Mouse (Mus musculus) gonadal fat pad, adult 2 months (tissue): ENCODE data around the gene Adcyap1. TPM values are rescaled to one million over a fixed set of nuclear protein-coding genes. Genes with fewer than 3 reads are reported as not detected.

ENCODE experiments used
- DNase-seq: peaks from one replicate; pipeline ENCODE4 v3.0.0-alpha.2; 2012; ENCODE audit warnings: low read depth
- polyA plus RNA-seq: library from polyadenylated mRNA; depleted of rRNA; stranded (reverse); fragments of >200 nt; gene quantifications from 2 replicates; pipeline ENCODE4 v1.2.3, GENCODE M21; 2012; rRNA removed

Gene Adcyap1
- polyA plus RNA-seq = not detected in 2 replicates

- DNase-seq = no peak
Measured at GRCm38 (mm10) chr17:93198717-93199116, at the start of gene Adcyap1. Adcyap1 (plus strand) TSS chr17:93199017.

GRCm38 (mm10) chr17:93158280-93158851 lies 40.5 kb upstream of the Adcyap1 start:
- DNase-seq = no peak

- DNase-seq = no peak
Measured at GRCm38 (mm10) chr17:93169572-93169971, 29.2 kb upstream of the Adcyap1 start.

GRCm38 (mm10) chr17:93196846-93197245 lies 2.0 kb upstream of the Adcyap1 start:
- DNase-seq = no peak

DNA sequence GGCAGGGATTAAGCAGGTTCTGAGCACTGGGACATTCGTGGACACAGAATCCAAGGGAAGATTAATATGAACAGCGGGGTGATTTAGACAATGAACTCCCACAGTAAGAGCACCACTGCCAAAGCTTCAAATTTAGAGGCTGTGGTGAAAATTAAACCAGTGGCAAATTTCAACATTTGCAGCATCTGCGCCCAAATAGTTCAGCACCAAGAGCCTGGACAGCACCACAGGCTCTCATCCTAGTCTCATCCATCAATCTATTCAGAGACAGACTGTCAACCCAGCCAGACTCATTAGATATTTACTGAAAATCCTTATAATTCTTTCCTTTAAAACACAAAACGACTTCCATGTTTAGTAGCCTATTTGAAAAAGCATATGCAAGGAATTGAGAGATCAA lies 604 bp upstream of the Adcyap1 start:
- no peak for DNase-seq

GRCm38 (mm10) chr17:93199218-93199617 lies 401 bp downstream of the Adcyap1 start:
- DNase-seq = no peak

- no peak for DNase-seq
Measured at GRCm38 (mm10) chr17:93199747-93200146, 930 bp downstream of the Adcyap1 start.

- DNase-seq = no peak
Measured at GRCm38 (mm10) chr17:93200386-93201264, 1.8 kb downstream of the Adcyap1 start.

GRCm38 (mm10) chr17:93201265-93201925 lies 2.6 kb downstream of the Adcyap1 start:
- DNase-seq = no peak

DNA sequence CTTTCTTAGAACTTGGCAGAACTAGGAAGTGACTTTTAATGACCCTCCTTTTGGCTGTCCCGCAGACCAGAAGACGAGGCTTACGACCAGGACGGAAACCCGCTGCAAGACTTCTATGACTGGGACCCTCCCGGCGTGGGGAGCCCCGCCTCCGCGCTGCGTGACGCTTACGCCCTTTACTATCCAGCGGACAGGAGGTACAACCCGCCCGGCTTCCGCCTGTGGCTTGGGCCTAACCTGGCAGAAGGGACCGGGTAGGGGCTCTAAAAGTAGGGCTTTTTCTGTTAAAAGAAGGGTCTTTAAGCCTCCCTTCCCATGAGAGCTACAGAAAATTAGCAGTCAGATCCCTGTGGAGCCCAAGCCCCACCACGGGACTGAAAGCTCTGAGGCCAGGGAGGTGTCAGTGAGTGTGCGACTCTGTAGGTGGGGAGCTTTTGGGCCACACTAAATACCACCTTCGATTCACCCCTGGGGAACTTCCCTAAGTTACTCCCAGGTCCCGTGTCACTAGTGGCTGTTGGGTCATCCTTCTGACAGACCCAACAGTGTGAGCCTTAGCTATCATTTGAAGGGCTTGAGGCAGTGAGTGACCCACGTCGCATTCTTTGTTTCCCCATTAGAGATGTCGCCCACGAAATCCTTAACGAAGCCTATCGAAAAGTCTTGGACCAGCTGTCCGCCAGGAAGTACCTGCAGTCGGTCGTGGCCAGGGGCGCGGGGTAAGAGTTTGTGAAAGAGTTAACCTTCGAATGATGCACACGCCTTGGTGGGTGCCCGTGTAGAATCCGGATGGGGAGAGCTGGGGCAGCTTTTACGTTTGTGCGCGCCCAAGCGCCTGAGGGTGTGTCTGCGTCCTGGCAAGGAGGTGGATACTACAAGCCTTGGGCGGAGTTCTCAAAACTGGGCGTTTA lies 3.6 kb downstream of the Adcyap1 start:
- no peak for DNase-seq

- DNase-seq = no peak
Measured at GRCm38 (mm10) chr17:93203076-93204031, 4.5 kb downstream of the Adcyap1 start.

DNA sequence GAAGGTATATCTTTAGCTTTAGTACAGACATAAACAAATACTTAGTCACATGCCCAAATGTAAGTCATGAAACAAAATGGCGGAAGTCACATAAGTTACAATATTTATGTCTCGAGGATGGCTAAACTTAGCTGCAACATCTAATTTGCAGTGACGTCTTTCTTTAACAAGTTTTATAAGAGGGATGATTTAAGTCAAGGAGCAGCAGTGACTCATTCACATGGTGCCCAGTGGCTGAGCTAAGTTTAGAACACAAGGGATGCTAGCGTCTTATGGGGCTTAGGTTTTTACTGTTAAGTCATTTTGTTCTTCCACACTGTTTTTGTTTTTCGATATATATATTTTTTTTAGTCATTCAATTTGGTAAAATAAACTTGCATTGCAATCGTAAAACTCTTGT lies 19.0 kb downstream of the Adcyap1 start:
- DNase-seq = no peak

DNA sequence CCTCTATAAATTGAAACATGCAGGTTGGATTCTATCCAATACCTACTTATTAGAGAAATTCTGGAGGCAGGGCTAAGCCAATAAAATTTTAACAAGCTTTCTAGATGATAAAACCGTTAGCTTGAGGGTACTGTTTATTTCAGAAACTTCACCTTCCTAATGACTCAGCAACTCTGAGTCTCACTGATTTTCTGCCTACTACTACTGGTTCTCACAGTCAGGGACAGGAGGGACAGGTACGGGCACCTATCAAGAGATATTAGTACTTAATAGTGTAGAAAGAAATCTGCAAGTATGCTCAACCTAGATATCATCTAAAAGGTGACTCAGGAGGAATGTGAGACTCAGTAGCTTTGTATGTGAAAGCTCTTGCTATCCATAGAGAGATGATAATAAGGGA lies 19.8 kb downstream of the Adcyap1 start:
- DNase-seq = no peak

GRCm38 (mm10) chr17:93237355-93237754 lies 38.5 kb downstream of the Adcyap1 start:
- no peak for DNase-seq
